Mouse (Mus musculus) cortical plate, adult 2 months (tissue): Measurements from ENCODE around the gene Eif2s1. TPM values are rescaled to one million over a fixed set of nuclear protein-coding genes. Genes with fewer than 3 reads are reported as not detected.
"Not testable (repeated sequence)": the region's sequence is repeated elsewhere in the genome, so short reads cannot be mapped to it uniquely, and the experiment has no call there.

ENCODE experiments used
- H3K27ac ChIP-seq: fragments of 200-500 bp; 2 replicates; pipeline ENCODE4 v1.5.1; 2012; ENCODE audit warnings: low read length, control low read depth, inconsistent platforms; ENCODE audit not compliant: insufficient read depth
- H3K4me1 ChIP-seq: fragments of 200-500 bp; 2 replicates; pipeline ENCODE4 v1.6.1; 2011; ENCODE audit warnings: low read length; ENCODE audit not compliant: control insufficient read depth, insufficient read depth
- H3K4me3 ChIP-seq: fragments of 200-500 bp; 2 replicates; pipeline ENCODE4 v1.5.1; 2011; ENCODE audit warnings: mild to moderate bottlenecking, low read length, control low read depth; ENCODE audit not compliant: insufficient read depth
- CTCF ChIP-seq: fragments of 200-500 bp; IDR thresholded peaks from 2 replicates; pipeline ENCODE4 v1.5.1; 2011; ENCODE audit warnings: mild to moderate bottlenecking, control low read depth, low read length; ENCODE audit not compliant: insufficient read depth; ENCODE audit errors: extremely low read depth
- POLR2A ChIP-seq: fragments of 200-500 bp; IDR thresholded peaks from 2 replicates; pipeline ENCODE4 v1.6.1; 2011; ENCODE audit warnings: mild to moderate bottlenecking, low read length, control low read depth; ENCODE audit not compliant: insufficient read depth; ENCODE audit errors: extremely low read depth
- polyA plus RNA-seq: library from polyadenylated mRNA; depleted of rRNA; stranded (reverse); fragments of >200 nt; gene quantifications from 2 replicates; pipeline ENCODE4 v1.2.3, GENCODE M21; 2012; rRNA removed

The Eif2s1 gene
- polyA plus RNA-seq, 1 experiment = 27.2 TPM

DNA sequence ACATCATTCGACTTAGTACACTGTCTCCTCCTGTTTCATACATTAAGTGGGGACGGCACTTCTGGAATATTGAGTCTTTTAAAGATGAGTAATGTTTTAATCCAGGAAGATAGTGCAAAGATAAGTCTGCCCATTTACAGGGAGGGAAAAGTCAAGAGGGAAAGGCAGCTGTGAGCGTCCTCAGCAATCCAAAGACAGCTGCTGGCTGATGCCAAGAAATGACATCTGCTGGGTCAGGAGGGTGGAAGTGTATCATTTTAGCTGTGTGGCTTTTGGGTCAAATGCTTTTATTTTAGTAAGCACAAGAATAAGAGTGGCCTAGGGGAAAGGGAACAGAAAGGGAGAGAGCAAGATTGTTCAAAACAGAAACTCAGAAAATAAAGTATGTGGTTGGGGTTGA is 60.4 kb downstream of the Eif2s1 start:
- H3K4me1 ChIP-seq = no peaks in the 10 kb centered on the region
- no peak overlapping the region for H3K27ac ChIP-seq
- no peak for TF ChIP-seq POLR2A
- TF ChIP-seq CTCF = no peak
- H3K4me3 ChIP-seq = no peak overlapping the region

DNA sequence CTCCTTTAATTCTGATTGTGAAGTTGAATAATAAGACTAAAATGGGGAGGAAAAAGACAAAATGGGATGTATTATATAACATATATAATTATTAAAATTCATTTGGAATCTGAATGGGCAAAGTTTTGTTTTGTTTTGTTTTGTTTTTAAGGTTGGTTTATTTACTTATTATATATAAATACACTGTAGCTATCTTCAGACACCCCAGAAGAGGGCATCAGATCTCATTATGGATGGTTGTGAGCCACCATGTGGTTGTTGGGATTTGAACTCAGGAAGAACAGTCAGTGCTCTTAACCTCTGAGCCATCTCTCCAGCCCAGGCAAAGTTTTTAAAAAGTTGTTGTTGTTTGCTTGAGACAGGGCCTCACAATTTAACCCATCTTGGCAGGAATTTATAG is 61.4 kb downstream of the Eif2s1 start:
- not testable (repeated sequence) for H3K4me3 ChIP-seq, H3K4me1 ChIP-seq, H3K27ac ChIP-seq

DNA sequence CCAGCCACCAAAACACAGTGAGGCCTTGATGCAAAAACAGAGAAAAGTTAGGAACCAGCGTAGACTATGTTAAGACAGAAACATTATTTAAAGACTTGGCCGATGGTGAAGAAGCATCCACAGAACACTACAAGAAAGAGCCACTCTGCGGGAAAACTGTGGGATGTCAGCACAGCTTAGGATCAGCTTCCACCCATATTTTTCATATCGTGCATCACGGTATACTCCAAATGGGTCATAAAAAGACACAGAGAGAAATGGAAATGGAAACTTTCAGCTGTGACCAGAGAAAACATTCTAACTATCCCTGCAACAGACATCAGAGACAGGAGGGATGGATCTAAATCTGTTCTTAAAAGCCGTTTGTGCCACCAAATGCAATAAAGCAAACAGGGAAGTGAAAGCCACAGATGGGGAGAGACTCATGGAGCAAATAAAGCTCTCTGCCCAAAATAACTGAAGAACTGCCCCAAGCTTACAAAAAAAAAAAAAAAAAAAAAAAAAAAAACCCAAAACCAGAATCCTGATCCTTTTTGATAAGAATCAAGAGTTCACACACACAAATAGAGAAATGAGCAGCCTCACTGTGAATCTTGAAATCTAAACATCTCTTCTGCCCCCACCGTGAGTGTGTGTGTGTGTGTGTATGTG is 62.0 kb downstream of the Eif2s1 start:
- TF ChIP-seq CTCF (no peak), POLR2A (no peak)
- Histone ChIP-seq H3K4me1 (no peaks in the 10 kb centered on the region), H3K27ac (no peak overlapping the region)

DNA sequence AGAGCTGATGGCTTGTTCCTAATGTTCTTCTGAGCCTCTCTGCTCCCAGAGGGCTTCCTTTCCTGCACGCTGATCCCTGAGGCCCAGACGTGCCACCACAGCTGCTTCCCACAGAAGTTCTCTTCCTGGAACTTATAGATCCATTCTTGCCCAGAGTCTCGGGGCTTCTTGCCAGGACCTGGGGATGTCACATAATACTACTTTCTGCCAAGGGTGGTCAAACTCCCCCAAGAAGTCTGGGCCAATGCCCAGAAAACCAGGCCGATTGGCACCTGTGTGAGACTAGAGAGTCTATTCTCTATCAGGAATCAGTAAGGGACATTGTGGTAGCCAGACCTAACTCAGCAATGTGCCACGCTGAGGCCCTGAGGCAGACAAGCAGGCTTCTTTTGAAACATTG is 65.7 kb downstream of the Eif2s1 start:
- no peak overlapping the region for H3K27ac ChIP-seq
- no peaks in the 10 kb centered on the region for H3K4me1 ChIP-seq
- no peak overlapping the region for H3K4me3 ChIP-seq
- TF ChIP-seq POLR2A = no peak
- no peak for TF ChIP-seq CTCF

More for the DNA sequence above, 62.0 kb downstream of the Eif2s1 start:
- H3K4me3 ChIP-seq = no peak overlapping the region

DNA sequence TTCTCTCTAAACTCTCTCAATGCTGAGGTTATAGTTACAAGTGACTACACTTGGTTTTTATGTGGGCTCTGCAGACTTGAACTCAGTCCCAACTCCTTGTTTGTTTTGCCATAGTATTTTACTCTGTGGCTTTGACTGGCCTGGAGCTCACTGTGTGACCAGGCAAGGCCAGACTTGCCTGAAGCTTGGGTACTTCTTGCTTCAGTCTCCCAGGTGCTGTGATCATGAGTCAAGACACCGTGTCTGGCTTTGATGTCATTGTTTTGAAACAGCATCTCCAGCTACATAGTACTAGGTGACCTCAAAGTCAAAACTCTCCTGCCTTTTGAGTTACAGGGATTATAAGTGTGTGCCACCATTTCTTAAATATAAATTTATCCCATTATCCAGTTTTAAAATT is 68.3 kb downstream of the Eif2s1 start:
- Histone ChIP-seq H3K4me1 (no peaks in the 10 kb centered on the region), H3K4me3 (no peak overlapping the region), H3K27ac (no peak overlapping the region)
- TF ChIP-seq POLR2A = no peak
- no peak for TF ChIP-seq CTCF

DNA sequence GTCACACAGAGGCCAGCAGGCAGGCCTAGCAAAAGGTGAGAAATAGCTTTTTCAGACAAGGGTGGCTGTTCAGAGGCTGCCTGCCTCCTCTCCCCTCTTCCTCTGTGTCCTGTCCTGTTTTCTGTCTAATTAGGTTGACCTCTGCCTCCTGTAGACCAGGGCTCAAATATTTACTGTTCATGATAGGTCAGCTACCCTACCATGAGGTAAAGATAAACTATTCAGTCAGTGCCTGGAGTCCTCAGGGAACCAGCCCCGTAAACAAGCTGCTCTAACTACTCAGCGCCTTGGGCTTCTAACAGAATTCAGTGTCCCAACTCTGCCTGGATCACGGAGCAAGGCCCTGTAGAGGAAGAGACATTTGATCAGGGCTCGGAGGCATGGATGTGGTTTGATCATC is 74.9 kb downstream of the Eif2s1 start:
- no peaks in the 10 kb centered on the region for H3K4me1 ChIP-seq
- H3K27ac ChIP-seq = no peak overlapping the region
- no peak for TF ChIP-seq CTCF
- TF ChIP-seq POLR2A = no peak

More for the DNA sequence above, 74.9 kb downstream of the Eif2s1 start:
- H3K4me3 ChIP-seq = no peak overlapping the region

Other genes starting within 250 kb of the Eif2s1 start
- gene Fam71d, start 170.3 kb upstream of the Eif2s1 start, polyA plus RNA-seq = 0.17 and 0.23 TPM in 2 replicates
- 11.4 and 12.5 TPM in 2 replicates for gene Mpp5, start 112.9 kb upstream of the Eif2s1 start, polyA plus RNA-seq
- 243 and 244 TPM in 2 replicates for gene Atp6v1d, start 181 bp upstream of the Eif2s1 start, polyA plus RNA-seq
- 0.11 and 0.21 TPM in 2 replicates for gene Plek2, start 45.1 kb downstream of the Eif2s1 start, polyA plus RNA-seq
- 20.9 and 21.5 TPM in 2 replicates for gene Tmem229b, start 145.8 kb downstream of the Eif2s1 start, polyA plus RNA-seq
- 19.5 and 22.3 TPM in 2 replicates for gene Plekhh1, start 167.3 kb downstream of the Eif2s1 start, polyA plus RNA-seq
- gene Pigh, start 227.8 kb downstream of the Eif2s1 start, polyA plus RNA-seq = 11.0 and 12.8 TPM in 2 replicates